Mouse (Mus musculus) E14TG2a.4 (cell line): ENCODE results near the gene Ephb3.

Experiments
- CTCF ChIP-seq: conservative IDR thresholded peaks from 2 replicates; pipeline ENCODE4 v1.5.1; 2014; ENCODE audit warnings: low read length
- NANOG ChIP-seq: IDR thresholded peaks from 2 replicates; pipeline ENCODE4 v1.6.1; 2014; ENCODE audit warnings: borderline replicate concordance, low read length, mixed read lengths
- POU5F1 ChIP-seq: IDR thresholded peaks from 2 replicates; pipeline ENCODE4 v1.6.1; 2014; ENCODE audit warnings: low read length, borderline replicate concordance

GRCm38 (mm10) chr16:21244803-21245202 lies 40.2 kb downstream of the Ephb3 start:
- TF ChIP-seq CTCF (no peak), POU5F1 (no peak), NANOG (no peak)
